Mouse (Mus musculus) mature B cell (primary cell): ENCODE data around the gene Gsto2.
"Not testable (repeated sequence)": the region's sequence is repeated elsewhere in the genome, so short reads cannot be mapped to it uniquely, and the experiment has no call there.

Experiments used
- in situ Hi-C: fragments of 300-500 bp; cut with MboI; formaldehyde crosslinking; loops from 2 replicates; pipeline ENCODE4 v1.14.3; 2019

Gene Gsto2

DNA sequence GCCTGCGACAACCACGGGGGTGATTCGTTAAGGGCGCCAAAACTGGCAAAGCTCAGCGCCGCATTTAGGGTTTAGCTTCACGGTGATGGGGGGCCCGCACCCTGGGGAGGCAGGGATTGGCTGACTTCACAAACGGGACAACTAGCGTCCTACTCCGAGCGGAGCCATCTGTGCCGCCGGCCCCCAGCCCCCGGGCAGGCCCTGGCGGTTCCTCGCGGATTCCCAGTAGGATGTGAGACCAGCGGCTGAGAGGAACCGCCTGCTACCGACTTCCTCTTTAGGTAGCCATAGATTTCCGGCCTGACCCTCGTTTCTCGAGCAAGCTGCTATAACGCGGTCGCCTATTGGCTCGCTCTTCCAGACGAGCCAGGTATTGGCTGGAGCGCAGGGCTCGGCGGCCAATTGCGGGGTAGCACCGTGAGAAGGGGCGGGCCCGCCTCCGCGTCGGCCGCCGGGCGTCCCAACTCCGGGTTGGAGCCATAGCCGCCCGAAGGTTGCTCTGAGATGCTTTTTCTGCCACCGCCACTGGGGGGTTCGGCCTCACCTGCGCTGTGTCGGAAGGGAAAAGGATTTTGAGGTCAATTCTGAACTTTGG is at the start of gene Gsto2:
Gene Gsto2 (plus strand): TSS at position 182 of the 595 bp plus-strand sequence.
- in situ Hi-C loops = no loop called here

DNA sequence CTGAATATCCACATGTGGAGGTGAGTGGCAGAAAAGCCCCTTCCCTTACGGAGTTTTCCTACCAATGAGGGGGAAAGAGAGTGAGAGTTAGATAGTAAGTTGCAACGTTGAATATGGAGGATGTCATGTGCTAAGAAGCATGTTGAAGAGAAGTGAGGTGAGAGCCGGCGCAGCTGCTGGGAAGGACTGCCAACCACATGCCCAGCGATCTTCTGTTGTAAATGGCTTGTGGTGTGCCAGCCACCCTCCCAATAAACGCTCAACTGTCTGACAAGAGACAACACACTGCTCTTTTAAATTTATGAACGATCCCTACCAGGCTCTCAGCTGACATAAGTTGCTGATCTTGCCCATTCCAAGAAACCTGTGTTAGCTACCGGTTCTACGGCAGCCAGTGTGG is 47.6 kb upstream of the Gsto2 start:
- in situ Hi-C loops = no loop called here

DNA sequence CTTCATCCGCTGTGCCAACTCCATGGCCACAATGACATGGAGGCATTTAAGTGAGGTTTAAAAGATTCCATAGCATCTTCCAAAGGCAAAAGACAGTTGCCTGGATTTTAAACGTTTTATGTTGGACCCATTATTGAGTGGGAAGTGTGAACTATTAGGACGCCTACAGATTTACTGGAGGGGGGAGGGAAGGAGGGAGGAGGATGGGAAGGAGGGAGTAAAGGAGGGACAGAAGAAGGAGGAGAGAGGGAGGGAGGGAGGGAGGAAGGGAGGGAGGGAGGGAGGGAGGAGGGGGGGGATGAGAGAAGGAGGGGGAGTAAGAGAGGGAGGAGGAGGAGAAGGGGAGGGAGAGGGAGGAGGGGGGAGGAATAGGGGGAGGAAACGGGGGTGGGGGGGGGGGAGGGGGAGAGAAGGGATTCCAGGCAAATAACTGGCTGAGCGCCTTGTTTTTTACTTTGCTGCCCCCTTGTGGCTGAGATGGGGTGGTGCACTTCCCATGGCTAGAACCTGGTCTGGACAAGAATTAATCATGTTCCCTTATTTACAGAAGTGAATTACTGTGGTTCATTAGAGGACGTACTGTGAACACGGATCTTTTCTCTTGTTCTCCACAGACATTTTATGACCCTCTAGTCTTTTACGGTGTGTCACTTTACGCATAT is 44.4 kb upstream of the Gsto2 start:
- in situ Hi-C loops = loop anchor here (10.0 kb wide), 1 partner anchor 306 kb away; no protein-coding TSS in a partner anchor

DNA sequence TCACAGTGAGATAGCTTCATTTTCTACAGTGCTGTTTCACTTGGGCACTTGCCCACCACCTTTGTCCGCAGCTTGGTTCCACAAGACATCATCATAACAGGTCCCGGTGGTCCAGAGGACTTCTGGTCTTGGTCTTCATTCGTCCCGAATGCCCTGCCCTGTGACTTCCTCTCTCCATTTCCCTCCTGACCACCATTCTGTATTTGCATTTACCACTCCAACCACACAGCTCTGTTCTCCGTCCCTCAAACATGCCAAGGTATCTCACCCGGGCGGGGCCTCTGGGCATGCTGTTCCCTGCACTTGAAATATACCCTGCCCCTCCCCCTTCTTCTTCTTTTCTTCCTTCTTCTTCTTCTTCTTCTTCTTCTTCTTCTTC is 43.9 kb upstream of the Gsto2 start:
- in situ Hi-C loops = loop anchor here (10.0 kb wide), 1 partner anchor 307 kb away; no protein-coding TSS in a partner anchor

DNA sequence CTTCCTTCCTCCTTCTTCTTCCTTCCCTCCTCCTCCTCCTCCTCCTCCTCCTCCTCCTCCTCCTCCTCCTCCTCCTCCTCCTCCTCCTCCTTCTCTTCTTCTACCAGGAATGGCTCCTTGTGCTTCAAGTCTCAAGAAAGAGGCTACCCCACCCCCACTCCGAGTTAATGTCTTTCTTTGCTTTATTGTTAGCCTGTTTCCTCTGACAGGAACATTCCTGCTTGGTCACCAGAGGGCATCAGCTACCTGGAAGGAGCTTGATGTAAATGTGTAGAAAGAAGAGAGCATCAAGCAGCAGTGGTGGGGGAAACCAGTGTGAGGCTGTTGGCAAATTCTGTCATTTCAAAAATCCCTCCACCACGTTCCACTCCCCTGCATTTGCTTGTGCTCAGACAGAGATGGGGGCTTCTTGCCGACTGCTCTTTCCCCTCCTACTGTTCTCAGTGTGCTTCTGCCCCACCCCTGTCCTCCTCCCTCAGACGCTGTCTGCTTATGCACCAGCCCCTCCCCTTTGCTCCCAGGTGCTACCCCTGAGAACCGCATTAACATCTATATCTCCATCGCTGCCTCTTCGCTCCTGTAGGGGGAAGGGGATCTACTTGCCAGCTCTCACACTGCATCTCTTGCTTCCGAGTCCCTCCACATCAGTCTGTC is 43.1 kb upstream of the Gsto2 start:
- in situ Hi-C loops = loop anchor here (10.0 kb wide), 1 partner anchor 307 kb away; no protein-coding TSS in a partner anchor

DNA sequence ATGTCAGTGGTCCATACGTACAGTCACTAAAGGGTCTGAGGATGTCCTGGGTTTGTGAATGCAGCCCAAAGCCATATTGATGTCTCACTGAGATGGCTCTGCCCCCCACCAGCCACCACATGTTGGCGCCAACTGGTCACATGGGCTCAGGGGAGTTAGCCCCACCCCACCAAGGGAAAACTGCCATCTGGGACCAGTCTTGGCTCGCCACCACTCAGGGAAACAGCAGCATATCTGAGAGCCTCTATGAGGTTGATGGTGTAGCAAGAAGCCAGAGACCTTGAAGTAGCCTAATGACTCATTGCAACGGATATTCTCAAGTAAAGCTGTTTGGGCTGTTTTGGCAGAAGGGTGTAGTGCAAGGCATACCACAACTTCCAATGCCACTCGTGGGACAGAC is 41.3 kb upstream of the Gsto2 start:
- in situ Hi-C loops = loop anchor here (10.0 kb wide), 1 partner anchor 309 kb away; no protein-coding TSS in a partner anchor

DNA sequence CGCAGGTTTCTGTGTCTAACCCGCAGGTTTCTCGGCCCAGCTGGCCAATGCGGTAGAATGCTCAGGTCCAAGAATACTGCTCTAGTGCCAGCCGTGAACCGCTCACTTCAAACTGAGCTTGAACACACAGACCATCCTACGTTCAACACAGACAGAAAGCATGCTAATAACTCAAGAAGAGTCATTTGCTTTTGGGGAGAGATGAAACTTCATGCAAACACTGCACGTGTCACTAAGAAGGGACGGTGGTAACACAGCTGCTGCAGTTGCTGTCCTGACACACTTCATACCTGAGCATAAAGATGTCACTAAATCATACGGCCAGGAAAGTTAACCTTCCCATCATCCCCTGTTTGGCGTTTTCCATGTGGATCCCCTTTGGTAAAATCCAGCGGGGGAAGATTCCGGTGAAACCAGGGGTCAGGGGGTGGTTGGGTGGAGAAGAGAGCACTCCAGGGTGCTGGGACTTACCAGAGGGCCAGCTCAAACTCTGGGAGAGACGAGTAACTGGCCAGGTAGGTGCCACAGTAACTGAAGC is 35.4 kb upstream of the Gsto2 start:
- in situ Hi-C loops = loop anchor here (10.0 kb wide), 1 partner anchor 315 kb away; no protein-coding TSS in a partner anchor

DNA sequence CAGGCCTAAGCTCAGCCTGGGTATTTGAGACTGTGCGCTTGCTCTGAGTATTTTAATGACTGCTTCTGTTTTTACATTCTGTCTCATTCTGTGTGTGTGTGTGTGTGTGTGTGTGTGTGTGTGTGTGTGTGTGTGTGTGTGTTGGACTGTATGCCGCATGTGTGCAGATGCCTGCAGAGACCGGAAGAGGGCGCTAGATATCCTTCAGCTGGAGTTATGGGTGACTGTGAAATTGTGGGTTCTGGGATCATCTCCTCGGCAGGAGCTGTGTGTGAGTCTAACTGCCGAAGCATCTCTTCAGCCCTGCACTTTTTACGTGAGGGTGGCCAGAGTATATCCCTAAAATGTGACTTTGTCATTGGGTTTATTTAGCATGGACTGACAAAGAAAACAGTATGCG is 34.2 kb upstream of the Gsto2 start:
- in situ Hi-C loops = no loop called here

DNA sequence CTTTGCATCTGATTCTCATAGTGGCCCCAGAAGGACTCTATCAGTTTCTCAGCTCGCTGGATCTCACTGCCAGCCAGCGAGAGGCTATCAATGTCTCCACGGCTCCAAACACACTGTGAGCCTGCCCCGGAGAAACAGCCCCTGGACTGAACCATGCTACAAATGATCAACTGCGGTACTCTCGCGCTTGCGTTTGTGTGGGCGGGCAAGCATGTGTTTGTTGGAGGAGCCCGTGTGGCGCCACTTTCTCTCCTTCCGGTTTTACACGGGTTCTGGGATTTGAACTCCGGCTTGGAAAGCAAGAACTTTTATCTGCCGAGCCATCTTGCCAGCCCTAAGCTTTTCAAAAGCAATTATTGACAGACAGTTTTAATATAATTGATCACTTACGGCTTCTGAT is 33.0 kb upstream of the Gsto2 start:
- in situ Hi-C loops = no loop called here

DNA sequence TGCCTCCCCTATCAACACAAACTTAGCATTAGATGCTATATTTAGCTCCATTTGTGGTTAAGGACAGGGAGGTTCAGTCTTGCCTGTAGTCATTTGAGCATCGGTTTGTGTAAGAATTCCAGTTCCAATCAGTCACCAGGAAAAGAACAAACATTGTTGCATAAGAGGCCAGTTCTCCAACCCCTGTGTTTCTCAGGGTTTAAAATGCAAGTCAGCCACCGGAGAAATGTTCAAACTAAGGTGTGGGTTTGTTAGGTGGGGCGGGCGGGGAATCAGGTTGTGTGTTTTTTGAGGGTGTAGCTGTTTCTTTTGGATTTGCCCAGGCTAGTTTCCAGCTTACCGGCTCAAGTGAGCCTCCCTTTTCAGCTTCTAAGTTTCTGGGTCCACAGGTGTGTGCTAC is 30.7 kb upstream of the Gsto2 start:
- in situ Hi-C loops = no loop called here

DNA sequence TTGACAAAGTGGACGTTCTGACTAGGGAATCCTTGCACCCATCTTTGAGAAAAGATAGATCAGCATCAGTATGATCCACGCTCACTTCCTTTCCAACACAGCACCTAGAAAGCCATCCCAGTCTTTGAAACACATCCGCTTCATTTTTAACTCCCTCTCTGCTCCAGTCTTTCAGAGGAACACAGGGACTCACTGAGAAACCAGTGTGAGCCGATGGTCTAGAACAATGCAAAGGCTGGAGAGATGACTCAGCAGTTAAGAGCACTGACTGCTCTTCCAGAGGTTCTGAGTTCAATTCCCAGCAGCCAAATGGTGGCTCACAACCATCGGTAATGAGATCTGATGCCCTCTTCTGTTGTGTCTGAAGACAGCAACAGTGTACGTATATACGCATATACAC is 29.6 kb upstream of the Gsto2 start:
- in situ Hi-C loops = no loop called here

DNA sequence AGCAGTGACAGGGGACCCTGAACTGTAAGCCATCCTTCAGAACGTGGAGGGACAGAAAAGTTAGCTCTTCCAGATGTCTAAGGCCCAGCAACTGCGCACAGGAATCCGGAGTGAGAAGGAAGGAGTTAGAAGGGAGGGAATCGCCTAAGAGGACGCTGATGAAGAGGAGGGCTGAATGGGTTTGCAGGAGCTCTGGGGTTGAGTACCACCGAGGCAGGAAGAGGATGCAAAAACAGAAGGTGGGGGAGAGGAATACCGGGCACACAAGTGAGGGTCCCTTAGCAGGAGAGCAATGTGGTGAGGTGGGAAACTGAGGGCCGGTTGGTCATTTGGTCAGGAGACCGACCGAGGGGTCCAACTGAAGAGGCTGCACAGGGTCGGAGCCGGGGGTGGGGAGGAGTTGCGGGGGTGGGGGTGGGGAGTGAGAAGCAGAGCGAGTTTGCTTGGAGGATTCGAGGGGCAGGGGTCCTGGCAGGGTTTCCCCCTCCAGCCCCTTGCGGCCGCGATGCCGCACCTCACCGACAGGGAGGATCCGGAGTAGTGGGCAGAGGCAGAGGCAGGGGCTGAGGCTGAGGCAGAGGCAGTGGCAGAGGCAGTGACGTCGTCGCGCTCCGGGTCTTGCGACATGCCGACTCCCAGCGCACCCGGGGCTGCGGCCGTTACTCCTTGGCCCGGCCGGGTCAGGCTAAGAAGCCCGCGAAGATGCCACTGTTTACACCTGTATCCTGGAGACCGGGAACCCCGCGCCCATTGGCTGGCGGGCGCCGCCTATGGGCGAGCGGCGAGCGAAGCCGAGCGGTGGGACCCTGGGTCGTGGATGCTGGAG is 28.4 kb upstream of the Gsto2 start:
- in situ Hi-C loops = no loop called here

DNA sequence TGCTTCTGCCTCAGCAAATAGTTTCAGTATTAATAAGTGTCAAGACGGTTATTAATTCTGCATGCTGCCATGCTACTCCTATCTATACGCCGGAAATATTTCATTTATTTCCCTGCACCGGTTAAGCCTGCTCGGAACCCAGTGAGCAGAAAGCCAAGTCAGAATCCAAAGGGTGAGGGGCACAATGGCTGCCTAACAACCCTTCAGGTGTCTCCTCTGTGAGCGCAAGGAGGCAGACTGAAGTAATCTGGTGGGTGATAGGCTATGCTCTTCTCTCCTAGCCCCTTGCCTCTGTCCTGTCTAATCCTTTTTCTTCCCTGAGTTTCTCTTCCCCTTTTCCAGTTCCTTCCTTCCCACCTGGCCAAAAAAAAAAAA is 27.8 kb upstream of the Gsto2 start:
- in situ Hi-C loops = no loop called here

DNA sequence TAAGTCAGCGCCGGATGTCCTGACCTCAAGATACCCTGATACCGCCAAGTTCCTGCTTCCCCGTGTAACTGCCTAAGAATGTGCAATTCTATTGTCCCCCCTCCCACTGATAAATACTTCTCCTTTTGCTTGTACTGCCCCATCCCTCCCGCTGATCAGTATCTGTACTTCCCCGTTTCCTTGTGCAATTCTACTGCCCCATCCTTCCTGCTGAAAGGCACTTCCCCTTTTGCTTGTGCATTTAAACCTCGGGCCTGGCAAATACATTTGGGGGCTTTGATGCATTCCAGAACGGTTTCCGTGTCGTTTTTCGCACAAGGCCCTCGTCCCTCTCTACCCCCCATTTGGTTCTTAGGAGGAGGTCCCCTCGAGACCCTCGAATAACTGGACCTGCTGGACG is 24.1 kb upstream of the Gsto2 start:
- in situ Hi-C loops = not testable (repeated sequence)

DNA sequence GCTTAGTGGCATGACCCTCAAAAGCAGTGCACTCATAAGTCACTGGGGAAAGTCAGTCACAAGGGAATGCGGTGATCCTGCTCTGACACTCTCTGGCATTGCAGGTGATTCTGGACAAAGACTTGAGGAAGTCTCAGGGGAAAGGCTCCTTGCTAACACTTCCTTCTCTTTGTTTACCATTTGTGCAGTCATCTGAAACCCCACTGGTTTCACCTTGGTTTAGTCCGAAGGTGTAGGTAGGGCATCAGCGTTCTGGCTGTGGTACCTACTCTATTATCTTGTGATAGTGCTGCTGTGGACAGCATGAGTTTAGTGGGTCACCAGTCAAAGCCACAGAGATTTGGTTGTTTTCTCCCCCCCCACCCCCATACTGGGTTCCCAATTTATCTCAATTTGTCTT is 15.6 kb upstream of the Gsto2 start:
- in situ Hi-C loops = no loop called here

DNA sequence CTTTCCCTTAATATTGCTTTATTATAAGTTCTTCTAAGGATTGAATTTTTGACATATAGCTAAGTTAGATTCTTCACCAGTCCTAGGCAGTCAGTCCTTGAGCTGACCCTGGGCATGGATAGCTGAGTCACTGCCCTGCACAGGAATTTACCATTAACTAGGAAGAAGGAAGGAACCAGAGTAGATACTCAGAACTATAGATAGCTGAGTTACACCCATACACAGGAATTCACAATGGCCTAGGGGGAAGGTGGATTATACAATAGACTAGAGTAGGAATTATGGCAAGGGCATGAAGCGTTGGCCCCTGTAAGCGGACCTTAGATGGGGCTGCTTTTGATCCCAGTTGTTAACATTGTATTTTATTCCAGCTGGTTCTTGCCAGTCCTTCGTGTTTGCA is 13.2 kb upstream of the Gsto2 start:
- in situ Hi-C loops = not testable (repeated sequence)

DNA sequence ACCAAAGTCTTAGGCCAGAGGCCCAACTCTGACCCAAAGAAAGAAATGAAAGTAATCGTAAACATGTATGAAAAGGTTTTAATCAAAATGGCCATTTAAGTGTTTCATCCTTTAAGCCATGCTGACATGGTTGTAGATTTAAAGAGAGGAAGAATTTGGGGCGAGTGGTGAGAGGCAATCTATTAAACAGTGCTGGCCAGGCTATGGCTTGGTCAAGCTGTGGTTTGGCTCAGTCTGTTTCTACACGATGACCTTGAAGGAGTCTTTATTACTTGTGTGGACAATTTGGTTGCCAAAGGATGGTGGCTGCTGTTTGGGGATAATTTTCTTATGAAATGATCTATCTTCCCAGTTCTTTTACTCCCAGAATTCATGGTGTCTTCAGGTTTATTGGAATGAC is 12.3 kb upstream of the Gsto2 start:
- in situ Hi-C loops = no loop called here

DNA sequence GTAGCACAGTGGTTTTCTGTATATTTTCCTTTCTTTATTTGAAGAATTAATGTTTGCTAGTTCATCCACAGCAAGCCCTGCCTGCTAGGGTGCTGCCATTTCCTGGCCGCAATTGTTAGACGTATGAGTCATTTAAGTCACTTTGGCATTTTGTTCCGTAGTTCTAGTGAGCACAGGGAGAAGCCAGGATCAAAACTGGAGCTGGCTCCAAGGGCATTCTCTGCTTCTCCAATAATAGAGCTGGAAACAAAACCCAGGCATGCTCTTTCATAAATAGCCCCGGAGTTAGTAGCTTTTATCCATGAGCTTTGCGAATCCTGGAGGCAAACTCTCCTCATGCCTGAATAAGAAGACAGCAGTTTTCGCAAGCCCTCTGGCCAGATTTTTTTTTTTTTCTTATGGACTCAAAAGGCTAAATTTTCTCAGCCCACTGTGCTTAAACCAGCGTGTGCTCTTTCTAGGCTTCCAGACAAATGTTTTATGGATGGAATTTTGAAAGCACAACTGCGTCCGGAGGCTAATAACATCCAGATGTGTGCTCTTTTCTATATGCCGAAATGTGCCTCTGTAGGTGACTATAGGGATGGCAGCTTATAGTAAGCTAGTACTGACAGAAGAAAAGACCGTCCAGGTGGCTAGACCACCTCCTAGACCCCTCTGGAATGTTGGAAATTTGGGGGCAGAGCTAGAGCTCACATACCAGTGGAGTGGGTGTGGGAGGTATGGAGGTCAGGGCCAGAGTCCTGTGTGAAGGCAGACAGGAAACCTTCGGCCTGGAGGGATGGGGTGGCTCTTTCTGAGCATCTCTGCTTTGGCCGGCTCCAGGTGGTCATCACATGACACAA is 11.2 kb upstream of the Gsto2 start:
- in situ Hi-C loops = no loop called here

DNA sequence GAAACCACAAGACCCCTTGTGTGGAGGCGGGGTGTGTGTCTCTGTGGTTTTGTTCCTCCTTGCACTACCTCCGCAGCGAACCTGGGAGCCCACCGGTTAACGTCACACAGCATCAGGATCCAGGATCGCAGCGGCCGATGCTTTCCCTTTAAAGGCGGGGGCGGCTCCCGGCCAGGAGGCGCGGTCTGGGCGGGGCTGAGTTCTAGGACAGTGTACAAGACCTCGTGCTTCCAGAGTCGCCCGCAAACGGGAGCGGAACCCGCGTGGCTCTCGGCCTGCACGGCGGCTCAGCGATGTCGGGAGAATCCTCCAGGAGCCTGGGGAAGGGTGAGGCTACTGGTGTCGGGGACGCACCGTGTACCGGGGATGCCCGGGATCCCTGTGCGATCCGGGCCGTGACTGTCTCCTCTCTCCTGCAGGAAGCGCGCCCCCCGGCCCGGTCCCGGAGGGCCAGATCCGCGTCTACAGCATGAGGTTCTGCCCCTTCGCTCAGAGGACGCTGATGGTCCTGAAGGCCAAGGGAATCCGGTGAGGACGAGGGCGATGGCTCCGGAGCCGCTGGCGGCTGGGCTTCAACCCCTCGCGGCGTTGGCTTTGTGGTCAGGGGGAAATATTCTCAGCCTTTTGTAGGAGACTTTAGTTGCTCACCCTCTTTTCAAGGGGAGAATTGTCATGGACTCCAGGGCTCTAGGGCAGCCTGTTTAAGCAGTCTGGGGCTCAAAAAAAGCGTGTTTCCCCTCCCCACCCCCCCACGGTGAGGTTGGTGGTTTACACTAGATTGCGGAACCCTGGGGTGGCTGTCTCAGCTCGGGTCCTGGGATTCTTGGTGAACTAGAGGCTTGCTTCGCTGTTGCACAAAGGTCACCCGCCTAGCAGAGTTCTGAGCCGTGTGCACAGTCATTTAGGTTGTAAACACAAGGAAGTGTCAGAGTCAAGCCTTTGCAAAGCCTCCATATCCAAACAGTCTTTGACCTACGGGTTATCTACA is 10.2 kb upstream of the Gsto2 start, which contains the start of gene Gsto1:
Gene Gsto1 (plus strand): TSS at position 175 of the 988 bp plus-strand sequence.
- in situ Hi-C loops = no loop called here
